Mouse (Mus musculus): Measurements from ENCODE around the gene Mei1.

Mei1 gene

DNA sequence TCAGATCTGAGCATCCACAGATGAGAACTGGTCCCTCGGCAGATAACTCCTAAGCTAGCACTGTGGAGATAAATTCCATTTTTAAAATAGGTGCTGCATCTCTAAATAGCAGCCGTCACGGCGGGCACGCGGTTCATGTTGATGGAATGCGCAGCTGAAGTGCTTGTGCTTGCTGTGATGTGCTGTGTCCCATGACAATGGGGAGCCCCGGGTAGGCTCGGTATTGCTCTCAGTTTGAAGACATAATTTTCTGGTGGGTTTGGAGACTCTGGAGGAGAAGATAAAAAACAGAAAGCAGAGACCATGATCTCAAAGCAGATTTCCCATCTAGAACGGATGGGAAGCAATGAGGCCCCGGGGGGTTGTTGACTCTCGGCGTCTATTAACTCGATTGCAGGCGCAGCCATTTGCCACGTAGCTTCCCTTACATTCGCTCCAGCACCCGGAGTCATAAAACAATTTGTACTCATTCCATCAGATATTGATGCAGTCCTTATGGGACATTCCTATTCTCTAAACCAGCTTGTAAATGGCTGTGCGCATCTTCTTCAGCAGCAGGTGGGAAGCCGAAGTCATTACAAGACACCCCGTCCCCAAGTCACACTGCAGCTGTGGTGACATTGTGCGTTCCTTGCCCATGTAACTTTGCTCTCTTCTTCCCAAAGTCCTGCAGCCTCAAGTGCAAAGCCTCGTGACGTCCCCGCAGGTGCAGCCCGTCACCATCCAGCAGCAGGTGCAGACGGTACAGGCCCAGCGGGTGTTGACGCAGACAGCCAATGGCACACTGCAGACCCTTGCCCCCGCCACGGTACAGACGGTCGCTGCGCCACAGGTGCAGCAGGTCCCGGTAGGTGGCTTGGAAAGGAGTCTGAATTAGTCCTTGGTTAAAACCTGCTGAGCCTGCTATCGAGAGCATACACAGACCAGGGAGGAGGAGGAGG lies 100.9 kb downstream of the Mei1 start:
- DNase-seq (ENCODE audit: extremely low read depth, insufficient read length, low spot score) = no peak

DNA sequence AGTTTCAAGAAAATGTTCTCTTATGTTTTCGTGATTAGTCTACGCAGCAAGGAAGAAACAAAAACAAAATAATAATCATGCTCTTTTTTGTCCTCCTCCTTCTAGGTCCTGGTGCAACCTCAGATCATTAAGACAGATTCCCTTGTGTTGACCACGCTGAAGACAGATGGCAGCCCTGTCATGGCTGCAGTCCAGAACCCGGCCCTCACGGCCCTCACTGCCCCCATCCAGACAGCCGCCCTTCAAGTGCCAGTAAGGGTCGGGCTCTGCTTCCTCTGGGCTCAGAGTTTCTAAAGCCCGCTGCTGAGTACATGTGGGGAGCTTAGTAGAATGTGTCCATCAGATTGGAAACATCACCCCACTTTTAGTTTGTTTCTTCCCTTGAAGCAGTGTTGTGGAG lies 102.9 kb downstream of the Mei1 start:
- DNase-seq (ENCODE audit: extremely low read depth, insufficient read length, low spot score) = no peak

DNA sequence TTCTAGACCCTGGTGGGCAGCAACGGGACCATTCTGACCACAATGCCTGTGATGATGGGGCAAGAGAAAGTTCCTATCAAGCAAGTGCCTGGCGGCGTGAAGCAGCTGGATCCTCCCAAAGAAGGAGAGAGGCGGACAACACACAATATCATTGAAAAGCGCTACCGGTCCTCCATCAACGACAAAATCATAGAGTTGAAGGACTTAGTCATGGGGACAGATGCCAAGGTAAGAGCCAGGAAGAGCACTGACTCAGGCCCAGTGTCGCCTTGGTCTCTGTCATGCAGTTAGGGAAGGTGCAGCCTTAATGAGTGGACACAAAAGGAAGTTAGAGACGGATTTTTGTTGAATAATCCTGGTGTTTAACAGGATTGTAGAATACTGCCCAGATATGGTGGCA lies 105.3 kb downstream of the Mei1 start:
- DNase-seq (ENCODE audit: extremely low read depth, insufficient read length, low spot score) = no peak

Data from 3134 (cell line).